Mouse (Mus musculus): ENCODE measurements around the gene Bid. TPM values are rescaled to one million over a fixed set of nuclear protein-coding genes. Genes with fewer than 3 reads are reported as not detected.
"Not testable (repeated sequence)": the region's sequence is repeated elsewhere in the genome, so short reads cannot be mapped to it uniquely, and the experiment has no call there.

The Bid gene
- polyA plus RNA-seq, 1 experiment from 2014 or later: 17.8 TPM

GRCm38 (mm10) chr6:120850720-120851119, 65.9 kb downstream of the Bid start:
- ATAC-seq (ENCODE audit: borderline replicate concordance, extremely low read depth, low FRiP score, low TSS enrichment); H3K9ac ChIP-seq; H3K4me2 ChIP-seq; H3K4me1 ChIP-seq; H3K27me3 ChIP-seq; H3K9me3 ChIP-seq; H3K27ac ChIP-seq; H3K4me3 ChIP-seq: not testable (repeated sequence)
- peaks cover 25% of the 10 kb centered on the region for H3K36me3 ChIP-seq

Other genes with a start within 250 kb of the Bid start
- 0.19 TPM in 1 of 2 replicates, not detected in the other for gene Slc25a18, start 143.3 kb downstream of the Bid start, polyA plus RNA-seq (2015; fragmentation: Nextera tagmentation; extraction: Ambion mirVana)
- 98.5 and 99.6 TPM in 2 replicates for gene Atp6v1e1, start 94.1 kb downstream of the Bid start, polyA plus RNA-seq (2015; fragmentation: Nextera tagmentation; extraction: Ambion mirVana)
- gene Bcl2l13, start 80.6 kb downstream of the Bid start, polyA plus RNA-seq (2015; fragmentation: Nextera tagmentation; extraction: Ambion mirVana): 30.1 and 31.8 TPM in 2 replicates
- 17.6 and 20.0 TPM in 2 replicates for gene Mical3, start 214.1 kb upstream of the Bid start, polyA plus RNA-seq (2015; fragmentation: Nextera tagmentation; extraction: Ambion mirVana)